Mouse (Mus musculus): ENCODE data around the gene Vwa7. TPM values are rescaled to one million over a fixed set of nuclear protein-coding genes. Genes with fewer than 3 reads are reported as not detected.

Gene Vwa7
- total RNA-seq, 2 experiments from 2014 or later, result 5.3 to 5.9 TPM

GRCm38 (mm10) chr17:35058316-35058715, 41.9 kb downstream of the Vwa7 start:
- DNase-seq, result no peak
- intact Hi-C loops (cut with DNase I), result no loop called here

GRCm38 (mm10) chr17:35058911-35059892, 42.8 kb downstream of the Vwa7 start, which contains the start of gene Ddah2:
Gene Ddah2, plus strand, starts transcription at chr17:35059035.
- intact Hi-C loops (cut with DNase I), result loop anchor here (1.0 kb wide), 1 partner anchor 37 kb away; no protein-coding TSS in a partner anchor
- DNase-seq, result peak; percentile 93 to 96

- intact Hi-C loops (cut with DNase I), result no loop called here
- DNase-seq, result no peak
Observed at GRCm38 (mm10) chr17:35060071-35060470, 43.7 kb downstream of the Vwa7 start.

- DNase-seq, result peak in 1 of 2 experiments; percentile 27
- intact Hi-C loops (cut with DNase I), result no loop called here
Observed at GRCm38 (mm10) chr17:35060737-35061297, 44.4 kb downstream of the Vwa7 start.

- no peak for DNase-seq
- intact Hi-C loops (cut with DNase I), result no loop called here
Observed at GRCm38 (mm10) chr17:35061299-35061698, 44.9 kb downstream of the Vwa7 start.

- intact Hi-C loops (cut with DNase I), result no loop called here
- DNase-seq, result peak; percentile 42 to 61
Observed at GRCm38 (mm10) chr17:35063466-35063865, 47.1 kb downstream of the Vwa7 start.

GRCm38 (mm10) chr17:35064378-35064877, 48.0 kb downstream of the Vwa7 start:
- intact Hi-C loops (cut with DNase I), result no loop called here
- DNase-seq, result no peak

- intact Hi-C loops (cut with DNase I), result no loop called here
- peak; percentile 53 to 59 for DNase-seq
Observed at GRCm38 (mm10) chr17:35064951-35065947, 48.9 kb downstream of the Vwa7 start, which contains the start of gene Ly6g6c. Gene Ly6g6c, plus strand, starts transcription at chr17:35065388.

- no peak for DNase-seq
- intact Hi-C loops (cut with DNase I), result no loop called here
Observed at GRCm38 (mm10) chr17:35066084-35066483, 49.7 kb downstream of the Vwa7 start, which contains the start of gene Mpig6b. Gene Mpig6b, minus strand, starts transcription at chr17:35066184.

GRCm38 (mm10) chr17:35068213-35068914, 52.0 kb downstream of the Vwa7 start:
- DNase-seq, result no peak
- intact Hi-C loops (cut with DNase I), result no loop called here

GRCm38 (mm10) chr17:35070556-35071229, 54.3 kb downstream of the Vwa7 start:
- intact Hi-C loops (cut with DNase I), result no loop called here
- DNase-seq, result no peak

- intact Hi-C loops (cut with DNase I), result no loop called here
- no peak for DNase-seq
Observed at GRCm38 (mm10) chr17:35071454-35071853, 55.1 kb downstream of the Vwa7 start.

GRCm38 (mm10) chr17:35074097-35074496, 57.7 kb downstream of the Vwa7 start:
- intact Hi-C loops (cut with DNase I), result no loop called here
- DNase-seq, result no peak

Other genes starting within 250 kb of the Vwa7 start
- not detected for gene Cyp21a1, start 212.0 kb upstream of the Vwa7 start, total RNA-seq (2021)
- gene Stk19, start 179.6 kb upstream of the Vwa7 start, total RNA-seq (2021), result 10 to 100 TPM; 10.7 to 13.5 TPM
- gene Dxo, start 179.6 kb upstream of the Vwa7 start, total RNA-seq (2021), result 10 to 100 TPM; 17.5 to 18.2 TPM
- 10 to 100 TPM; 25.0 to 25.4 TPM for gene Skiv2l, start 166.4 kb upstream of the Vwa7 start, total RNA-seq (2021)
- 10 to 100 TPM; 13.1 to 15.5 TPM for gene Nelfe, start 166.2 kb upstream of the Vwa7 start, total RNA-seq (2021)
- 1 to 10 TPM; 6.3 to 7.8 TPM for gene Cfb, start 154.1 kb upstream of the Vwa7 start, total RNA-seq (2021)
- 1 to 10 TPM; 5.1 to 6.1 TPM for gene Zbtb12, start 137.1 kb upstream of the Vwa7 start, total RNA-seq (2021)
- not detected for gene Gm20547, start 134.5 kb upstream of the Vwa7 start, total RNA-seq (2021)
- 1 to 10 TPM; 4.3 to 6.0 TPM for gene C2, start 118.3 kb upstream of the Vwa7 start, total RNA-seq (2021)
- 10 to 100 TPM; 45.2 to 49.4 TPM for gene Ehmt2, start 118.1 kb upstream of the Vwa7 start, total RNA-seq (2021)
- under 1 TPM in 1 of 2 experiments, not detected in 1; 0.17 TPM for gene Slc44a4, start 102.1 kb upstream of the Vwa7 start, total RNA-seq (2021)
- gene Neu1, start 85.3 kb upstream of the Vwa7 start, total RNA-seq (2021), result 10 to 100 TPM; 14.0 to 14.6 TPM
- gene Hspa1b, start 57.3 kb upstream of the Vwa7 start, total RNA-seq (2021), result 1 to 10 TPM; 3.8 to 3.9 TPM
- gene Gm20481, start 46.7 kb upstream of the Vwa7 start, total RNA-seq (2021), result not detected
- gene Hspa1a, start 44.4 kb upstream of the Vwa7 start, total RNA-seq (2021), result 1 to 10 TPM; 2.3 to 3.3 TPM
- gene Hspa1l, start 43.9 kb upstream of the Vwa7 start, total RNA-seq (2021), result 1 to 10 TPM; 2.7 to 4.7 TPM
- 10 to 100 TPM; 19.2 to 25.0 TPM for gene Lsm2, start 34.7 kb upstream of the Vwa7 start, total RNA-seq (2021)
- gene Vars, start 15.6 kb upstream of the Vwa7 start, total RNA-seq (2021), result 10 to 100 TPM; 24.5 to 26.0 TPM
- under 1 TPM; 0.34 to 0.48 TPM for gene Sapcd1, start 11.4 kb downstream of the Vwa7 start, total RNA-seq (2021)
- gene Msh5, start 30.2 kb downstream of the Vwa7 start, total RNA-seq (2021), result 1 to 10 TPM; 1.6 to 2.0 TPM
- gene Clic1, start 33.4 kb downstream of the Vwa7 start, total RNA-seq (2021), result 10 to 100 TPM; 61.6 to 72.9 TPM
- gene Ddah2, start 42.5 kb downstream of the Vwa7 start, total RNA-seq (2021), result 10 to 100 TPM; 49.3 to 50.0 TPM
- not detected for gene Ly6g6c, start 48.8 kb downstream of the Vwa7 start, total RNA-seq (2021)
- gene Mpig6b, start 49.6 kb downstream of the Vwa7 start, total RNA-seq (2021), result under 1 TPM; 0.61 to 0.74 TPM
- not detected for gene Ly6g6e, start 60.3 kb downstream of the Vwa7 start, total RNA-seq (2021)
- gene Ly6g6d, start 61.5 kb downstream of the Vwa7 start, total RNA-seq (2021), result 1 to 10 TPM in 1 of 2 experiments, under 1 TPM in 1; 0.67 to 3.3 TPM
- gene Ly6g6f, start 69.0 kb downstream of the Vwa7 start, total RNA-seq (2021), result not detected
- 10 to 100 TPM; 53.7 to 56.7 TPM for gene Abhd16a, start 72.7 kb downstream of the Vwa7 start, total RNA-seq (2021)
- gene Ly6g5c, start 91.7 kb downstream of the Vwa7 start, total RNA-seq (2021), result not detected
- gene Ly6g5b, start 98.8 kb downstream of the Vwa7 start, total RNA-seq (2021), result under 1 TPM in 1 of 2 experiments, not detected in 1; 0.41 TPM
- 1 to 10 TPM; 7.0 to 7.7 TPM for gene Gpank1, start 104.9 kb downstream of the Vwa7 start, total RNA-seq (2021)
- 100 to 1,000 TPM; 172 to 176 TPM for gene Csnk2b, start 105.5 kb downstream of the Vwa7 start, total RNA-seq (2021)
- 10 to 100 TPM; 28.0 to 29.6 TPM for gene D17H6S53E, start 109.8 kb downstream of the Vwa7 start, total RNA-seq (2021)
- gene Apom, start 115.5 kb downstream of the Vwa7 start, total RNA-seq (2021), result not detected
- 100 to 1,000 TPM; 237 to 245 TPM for gene Bag6, start 118.6 kb downstream of the Vwa7 start, total RNA-seq (2021)
- 100 to 1,000 TPM; 148 to 174 TPM for gene Prrc2a, start 148.3 kb downstream of the Vwa7 start, total RNA-seq (2021)
- 1 to 10 TPM; 1.4 to 2.8 TPM for gene Aif1, start 159.5 kb downstream of the Vwa7 start, total RNA-seq (2021)
- 1 to 10 TPM; 3.8 to 4.0 TPM for gene Lst1, start 171.9 kb downstream of the Vwa7 start, total RNA-seq (2021)
- 1 to 10 TPM; 1.2 to 3.8 TPM for gene Ltb, start 177.9 kb downstream of the Vwa7 start, total RNA-seq (2021)
- under 1 TPM; 0.29 to 0.39 TPM for gene Tnf, start 185.4 kb downstream of the Vwa7 start, total RNA-seq (2021)
- under 1 TPM in 1 of 2 experiments, not detected in 1; 0.20 TPM for gene Lta, start 188.8 kb downstream of the Vwa7 start, total RNA-seq (2021)
- under 1 TPM in 1 of 2 experiments, not detected in 1; 0.71 TPM for gene Gm16181, start 204.3 kb downstream of the Vwa7 start, total RNA-seq (2021)
- 1 to 10 TPM; 4.1 to 4.4 TPM for gene Atp6v1g2, start 217.1 kb downstream of the Vwa7 start, total RNA-seq (2021)
- 10 to 100 TPM in 1 of 2 experiments, 1 to 10 TPM in 1; 8.4 to 10.4 TPM for gene Nfkbil1, start 219.2 kb downstream of the Vwa7 start, total RNA-seq (2021)
- 100 to 1,000 TPM; 107 to 118 TPM for gene Ddx39b, start 225.2 kb downstream of the Vwa7 start, total RNA-seq (2021)
- 10 to 100 TPM; 77.3 to 77.5 TPM for gene H2-D1, start 246.2 kb downstream of the Vwa7 start, total RNA-seq (2021)